Mouse (Mus musculus) hindbrain, embryonic 10.5 days (tissue): ENCODE measurements at regions not wholly inside any gene's neighbourhood (a gene's known extent, or its start where the extent isn't known, plus 50 kb on each side); places are given as distances from the start of the nearest gene placed in this dataset.
"Not testable (repeated sequence)": the region's sequence is repeated elsewhere in the genome, so short reads cannot be mapped to it uniquely, and the experiment has no call there.

Experiments used
- DNase-seq: peaks from one replicate; pipeline ENCODE4 v3.0.0-alpha.2; 2017; ENCODE audit warnings: low spot score
- H3K27ac ChIP-seq: fragments of 300-500 bp; sonication (generic); 2 replicates; pipeline ENCODE4 v1.5.1; 2016; ENCODE audit warnings: mild to moderate bottlenecking, moderate library complexity
- H3K27me3 ChIP-seq: fragments of 300-500 bp; sonication (generic); 2 replicates; pipeline ENCODE4 v1.6.1; 2016; ENCODE audit warnings: mild to moderate bottlenecking; ENCODE audit not compliant: poor library complexity, insufficient read depth, severe bottlenecking
- H3K36me3 ChIP-seq: fragments of 300-500 bp; sonication (generic); 2 replicates; pipeline ENCODE4 v1.6.1; 2016; ENCODE audit warnings: mild to moderate bottlenecking, moderate library complexity
- H3K4me1 ChIP-seq: fragments of 300-500 bp; sonication (generic); replicated peaks from 2 replicates; pipeline ENCODE4 v1.6.1; 2016; ENCODE audit warnings: mild to moderate bottlenecking
- H3K4me3 ChIP-seq: fragments of 300-500 bp; sonication (generic); 2 replicates; pipeline ENCODE4 v1.5.1; 2016; ENCODE audit warnings: mild to moderate bottlenecking, moderate library complexity
- H3K9me3 ChIP-seq: fragments of 300-500 bp; sonication (generic); 2 replicates; pipeline ENCODE4 v1.6.1; 2016; ENCODE audit warnings: mild to moderate bottlenecking, moderate library complexity
- WGBS: fragments of 180-500 bp; shearing (Covaris S2); methylation state at CpG from one replicate; pipeline ENCODE4 v1.1.7; 2016; 5-methylcytosine and 5-hydroxymethylcytosine counted together

DNA sequence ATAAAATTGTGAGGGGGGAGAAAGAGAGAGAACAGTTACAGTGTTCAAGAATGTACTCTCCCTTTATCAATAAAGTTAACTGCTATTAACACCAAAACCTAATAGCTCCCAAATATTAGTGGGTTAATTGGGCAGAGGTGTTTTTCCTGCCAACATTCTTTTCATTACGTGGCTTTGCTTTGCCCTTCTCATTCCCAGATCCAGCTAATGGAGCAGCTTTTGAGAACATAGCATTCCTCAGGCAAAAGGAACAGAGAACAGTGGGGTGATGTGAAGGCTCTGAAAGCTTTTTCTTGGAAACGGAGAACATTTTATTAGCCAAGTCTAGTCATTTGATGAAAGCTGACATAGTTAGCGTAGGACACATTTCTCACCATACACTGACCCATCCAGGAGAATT lies 271.2 kb upstream of the Flrt2 start:
- Histone ChIP-seq H3K27ac (no peak overlapping the region), H3K36me3 (no peaks in the 10 kb centered on the region), H3K27me3 (no peaks in the 10 kb centered on the region), H3K4me1 (no peaks in the 10 kb centered on the region), H3K9me3 (no peaks in the 10 kb centered on the region), H3K4me3 (no peak overlapping the region)
- WGBS: 88% methylated on average over 3 of the region's 3 CpGs
- DNase-seq: no peak

DNA sequence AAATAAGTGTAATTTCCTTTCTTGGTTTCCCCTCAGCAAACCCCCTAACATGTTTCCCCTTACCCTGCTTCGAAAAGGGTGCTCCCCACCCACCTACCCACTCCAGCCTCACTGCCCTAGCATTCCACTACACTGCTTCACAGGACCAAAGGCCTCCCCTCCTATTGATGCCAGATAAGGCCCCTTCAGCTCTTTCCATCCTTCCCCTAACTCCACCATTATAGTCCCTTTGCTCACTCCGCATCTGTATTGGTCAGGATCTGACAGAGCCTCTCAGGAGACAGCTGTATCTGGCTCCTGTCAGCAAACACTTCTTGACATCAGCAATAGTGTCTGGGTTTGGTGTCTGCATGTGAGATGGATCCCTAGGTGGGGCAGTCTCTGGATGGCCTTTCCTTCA lies 267.3 kb upstream of the Flrt2 start:
- WGBS: 80% methylated on average over 2 of the region's 2 CpGs
- H3K9me3 ChIP-seq: no peaks in the 10 kb centered on the region
- no peak overlapping the region for H3K27ac ChIP-seq
- H3K4me3 ChIP-seq: no peak overlapping the region
- H3K4me1 ChIP-seq: no peaks in the 10 kb centered on the region
- no peaks in the 10 kb centered on the region for H3K27me3 ChIP-seq
- no peak for DNase-seq
- H3K36me3 ChIP-seq: no peaks in the 10 kb centered on the region

DNA sequence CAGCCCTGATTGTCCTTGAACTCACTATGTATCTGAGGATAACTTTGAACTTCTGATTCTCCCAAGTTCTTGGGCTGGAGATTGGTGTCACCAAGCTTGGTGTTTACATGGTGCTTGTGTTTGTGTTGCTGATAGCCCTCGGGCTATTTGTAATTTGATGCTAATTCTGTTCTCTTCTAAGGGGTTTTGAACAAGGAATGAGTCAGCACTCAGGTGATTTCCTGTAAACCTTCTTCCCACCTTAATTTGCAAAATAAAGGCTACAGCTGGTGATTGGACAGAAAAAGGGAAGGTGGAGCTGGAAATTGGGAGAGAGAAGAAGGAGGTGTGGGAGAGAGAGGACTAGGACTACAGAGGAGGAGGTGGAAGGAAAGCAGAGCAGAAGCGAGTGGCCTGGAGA lies 254.8 kb upstream of the Flrt2 start:
- Histone ChIP-seq H3K9me3 (no peaks in the 10 kb centered on the region), H3K27ac (no peak overlapping the region), H3K4me1 (no peaks in the 10 kb centered on the region), H3K36me3 (no peaks in the 10 kb centered on the region), H3K4me3 (no peak overlapping the region), H3K27me3 (no peaks in the 10 kb centered on the region)
- whole genome bisulfite sequencing: 62% methylated on average over 2 of the region's 2 CpGs
- no peak for DNase-seq

DNA sequence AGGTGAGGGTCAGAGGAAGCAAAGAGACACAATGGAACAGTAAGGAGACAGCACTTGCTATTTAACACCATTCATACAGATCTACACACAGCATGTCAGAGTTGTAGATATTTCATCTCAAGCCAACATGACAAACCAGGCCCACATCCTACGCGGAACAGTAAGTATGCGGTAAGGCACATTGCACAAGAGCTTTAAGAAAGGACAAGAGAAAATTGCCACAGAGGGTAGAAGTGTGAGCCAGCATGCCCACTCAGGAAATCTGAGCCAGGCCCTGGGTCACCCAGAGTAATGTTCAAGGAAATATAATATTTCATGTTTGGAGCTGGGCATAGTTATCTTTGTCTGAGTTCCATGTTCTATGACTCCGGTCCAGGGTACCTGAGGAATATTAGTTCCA lies 234.5 kb upstream of the Flrt2 start:
- Histone ChIP-seq H3K4me1 (no peaks in the 10 kb centered on the region), H3K27ac (no peak overlapping the region), H3K36me3 (no peaks in the 10 kb centered on the region), H3K4me3 (no peak overlapping the region), H3K9me3 (no peaks in the 10 kb centered on the region), H3K27me3 (no peaks in the 10 kb centered on the region)
- no peak for DNase-seq
- 94% methylated on average over 4 of the region's 4 CpGs for WGBS

DNA sequence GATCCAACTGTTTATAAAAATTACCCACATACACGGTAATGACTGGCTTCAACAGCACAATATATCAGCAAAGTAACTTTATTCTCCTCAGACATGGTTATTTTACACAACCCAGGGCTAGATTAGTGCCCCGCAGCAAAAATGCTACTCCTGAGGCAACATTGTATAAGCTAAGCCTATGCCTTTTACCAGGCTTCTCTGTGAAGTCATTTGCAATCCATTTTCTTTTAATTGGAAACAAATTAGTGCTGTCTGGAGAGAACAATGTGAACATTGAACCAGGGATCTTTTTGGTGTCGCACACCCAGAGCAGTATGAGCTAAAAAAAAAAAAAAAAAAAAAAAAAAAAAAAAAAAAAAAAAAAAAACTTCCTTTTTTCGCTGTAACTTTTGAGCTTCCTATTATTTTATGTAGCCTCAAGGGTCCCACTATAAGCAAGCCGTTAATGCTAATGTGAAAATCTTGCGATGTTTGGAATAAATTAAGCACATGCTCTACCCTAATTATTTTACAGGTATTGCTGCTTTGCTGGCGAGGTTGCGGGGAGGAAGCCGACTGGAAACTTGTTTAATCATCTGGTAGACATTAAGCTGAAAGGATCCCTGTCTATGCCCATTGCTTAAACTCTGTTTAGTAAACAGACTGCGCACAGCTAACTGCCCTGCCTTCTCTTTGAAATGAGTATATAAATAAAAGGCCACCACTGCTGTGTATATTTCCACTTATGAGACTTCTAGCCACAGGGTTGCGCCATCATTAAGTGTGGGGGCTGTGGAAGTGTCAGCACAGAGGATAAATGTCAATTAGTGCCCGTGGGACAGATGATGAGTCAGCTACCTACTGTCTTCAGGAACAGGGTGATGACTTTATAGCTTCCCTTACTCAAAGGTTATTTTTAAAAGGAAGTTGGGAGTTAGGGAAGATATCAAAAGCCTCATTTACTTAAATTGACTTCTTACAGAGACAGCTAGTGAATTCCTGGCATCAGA lies 225.2 kb upstream of the Flrt2 start:
- WGBS: 65% methylated on average over 12 of the region's 12 CpGs
- no peaks in the 10 kb centered on the region for H3K36me3 ChIP-seq
- H3K27ac ChIP-seq: no peak overlapping the region
- DNase-seq: no peak
- H3K4me1 ChIP-seq: 0 out of 2 replicates have a peak, but pooled peaks cover 2% of the 10 kb centered on the region
- no peaks in the 10 kb centered on the region for H3K9me3 ChIP-seq
- H3K4me3 ChIP-seq: no peak overlapping the region
- no peaks in the 10 kb centered on the region for H3K27me3 ChIP-seq

DNA sequence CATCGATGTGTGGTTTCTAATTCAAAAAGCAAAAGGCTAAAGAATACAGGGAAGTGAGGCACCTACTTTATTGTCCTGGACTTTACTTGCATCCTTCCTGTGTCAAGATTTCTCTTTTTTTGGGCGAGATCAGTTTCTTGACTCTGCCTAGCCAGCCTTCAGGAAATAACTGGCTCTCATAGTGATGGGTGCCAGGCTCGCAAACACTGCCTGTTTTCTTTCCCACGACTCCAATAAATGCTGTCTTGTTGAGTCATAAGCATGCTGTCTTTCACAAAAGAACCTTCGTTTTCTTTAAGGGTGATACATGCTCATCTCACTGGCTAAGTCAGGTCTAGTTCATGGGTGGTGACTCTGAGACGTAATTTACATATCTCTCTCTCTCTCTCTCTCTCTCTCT lies 222.1 kb upstream of the Flrt2 start:
- 84% methylated on average over 6 of the region's 6 CpGs for WGBS
- no peak for DNase-seq
- Histone ChIP-seq H3K36me3 (no peaks in the 10 kb centered on the region), H3K4me3 (no peak overlapping the region), H3K27ac (no peak overlapping the region), H3K27me3 (no peaks in the 10 kb centered on the region), H3K9me3 (no peaks in the 10 kb centered on the region), H3K4me1 (0 out of 2 replicates have a peak, but pooled peaks cover 2% of the 10 kb centered on the region)

DNA sequence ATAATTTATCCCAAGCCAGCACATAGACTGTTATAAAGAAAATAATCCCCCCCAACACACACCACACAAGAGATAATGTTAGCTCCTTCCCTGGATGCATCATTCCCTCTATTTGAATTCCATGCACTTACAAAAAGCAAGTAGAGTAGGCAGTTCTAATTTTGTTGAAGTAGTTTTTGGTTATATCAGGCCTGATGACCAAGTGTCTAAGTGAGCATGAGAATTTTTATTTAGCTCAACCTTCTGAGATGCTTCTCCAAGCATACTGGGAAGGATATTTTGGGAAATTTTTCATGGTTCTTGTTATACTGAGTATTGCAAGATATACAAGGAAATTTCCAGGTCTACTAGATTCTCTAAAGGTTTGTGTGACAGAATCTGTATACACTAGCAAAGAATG lies 205.5 kb upstream of the Flrt2 start:
- Histone ChIP-seq H3K36me3 (no peaks in the 10 kb centered on the region), H3K9me3 (no peaks in the 10 kb centered on the region), H3K27ac (no peak overlapping the region), H3K4me3 (no peak overlapping the region), H3K27me3 (no peaks in the 10 kb centered on the region), H3K4me1 (no peaks in the 10 kb centered on the region)
- DNase-seq: no peak

DNA sequence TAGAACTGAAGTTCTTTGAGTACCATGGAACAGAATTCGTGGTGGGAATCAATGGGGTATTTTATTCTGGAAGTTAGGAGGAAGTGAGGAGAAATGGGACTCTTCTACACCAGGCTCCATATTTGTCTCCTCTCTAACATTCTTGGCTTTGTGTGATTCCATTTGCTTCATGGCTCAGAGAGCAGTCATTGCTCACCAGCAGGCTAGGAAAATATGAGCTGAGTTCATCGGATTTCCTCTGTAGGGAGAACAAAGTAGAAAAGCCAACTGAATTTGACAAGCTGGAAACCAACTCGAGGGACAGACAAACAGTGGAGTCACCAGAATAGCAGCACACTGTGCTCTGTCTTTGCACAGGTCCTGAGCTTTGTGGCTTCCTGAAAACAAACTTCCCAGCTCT lies 203.7 kb upstream of the Flrt2 start:
- H3K4me1 ChIP-seq: no peaks in the 10 kb centered on the region
- H3K4me3 ChIP-seq: no peak overlapping the region
- 68% methylated on average over 3 of the region's 3 CpGs for WGBS
- no peaks in the 10 kb centered on the region for H3K36me3 ChIP-seq
- DNase-seq: no peak
- no peaks in the 10 kb centered on the region for H3K9me3 ChIP-seq
- H3K27me3 ChIP-seq: no peaks in the 10 kb centered on the region
- H3K27ac ChIP-seq: no peak overlapping the region

DNA sequence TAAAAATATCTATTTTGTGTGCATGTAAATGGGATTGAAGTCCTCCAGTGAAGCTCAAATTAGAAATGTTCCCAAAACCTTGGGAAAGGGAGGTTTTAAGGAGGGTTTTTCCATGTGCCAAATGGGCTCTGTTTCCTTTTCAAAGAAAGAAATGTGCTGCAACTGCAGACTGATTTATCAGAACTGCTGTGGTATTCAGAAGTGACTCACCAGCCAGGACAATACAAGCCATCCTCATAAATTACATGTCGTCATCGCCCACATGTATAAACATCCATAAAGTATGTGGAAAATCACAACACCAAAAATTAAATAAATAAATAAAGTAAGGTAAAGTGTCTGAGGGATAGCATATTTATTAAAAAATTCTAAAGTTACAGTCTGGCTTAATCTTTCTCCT lies 202.7 kb upstream of the Flrt2 start:
- Histone ChIP-seq H3K36me3 (no peaks in the 10 kb centered on the region), H3K4me1 (no peaks in the 10 kb centered on the region), H3K4me3 (no peak overlapping the region), H3K27me3 (no peaks in the 10 kb centered on the region), H3K27ac (no peak overlapping the region), H3K9me3 (no peaks in the 10 kb centered on the region)
- no peak for DNase-seq
- WGBS: 97% methylated on average over 2 of the region's 2 CpGs

DNA sequence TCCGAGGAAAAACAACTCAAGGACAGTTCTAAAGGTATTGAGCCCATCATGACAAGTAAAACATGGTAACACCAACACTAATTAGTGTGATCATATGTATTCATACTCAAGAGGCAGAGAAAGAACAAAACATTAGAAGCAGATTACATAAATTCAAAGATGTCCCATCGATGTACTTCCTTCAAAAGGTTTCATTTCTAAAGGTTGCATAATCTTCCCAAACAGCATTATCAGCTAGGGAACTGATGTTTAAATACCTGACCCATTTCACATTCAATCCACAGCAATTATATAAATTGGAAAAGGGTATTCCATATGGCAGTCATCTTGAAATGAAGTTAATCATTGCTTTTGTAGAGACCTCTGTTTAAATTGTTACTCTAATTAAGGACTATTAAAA lies 202.2 kb upstream of the Flrt2 start:
- no peak for DNase-seq
- Histone ChIP-seq H3K36me3 (no peaks in the 10 kb centered on the region), H3K27ac (no peak overlapping the region), H3K4me3 (no peak overlapping the region), H3K4me1 (no peaks in the 10 kb centered on the region), H3K9me3 (no peaks in the 10 kb centered on the region), H3K27me3 (no peaks in the 10 kb centered on the region)
- 92% methylated on average over 2 of the region's 2 CpGs for WGBS

DNA sequence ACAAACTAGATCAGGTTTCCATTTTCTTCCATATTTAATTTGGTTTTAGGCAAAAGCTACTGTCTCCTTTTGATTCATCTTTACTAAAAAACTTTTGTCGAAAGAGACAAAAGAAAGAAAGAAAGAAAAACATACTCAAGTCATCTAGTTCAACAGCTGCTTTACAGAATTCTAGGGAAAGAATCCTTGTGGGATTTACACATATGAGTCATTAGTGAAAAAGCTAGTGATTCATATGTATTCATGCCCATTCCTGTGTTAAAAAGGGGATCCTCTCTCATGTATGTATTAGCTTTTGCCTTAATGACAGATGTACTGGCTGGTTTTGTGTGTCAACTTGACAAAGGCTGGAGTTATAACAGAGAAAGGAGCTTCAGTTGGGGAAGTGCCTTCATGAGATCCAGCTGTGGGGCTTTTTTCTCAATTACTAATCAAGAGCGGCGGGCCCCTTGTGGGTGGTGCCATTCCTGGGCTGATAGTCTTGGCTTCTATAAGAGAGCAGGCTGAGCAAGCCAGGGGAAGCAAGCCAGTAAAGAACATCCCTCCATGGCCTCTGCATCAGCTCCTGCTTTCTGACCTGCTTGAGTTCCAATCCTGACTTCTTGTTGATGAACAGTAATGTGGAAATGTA lies 200.1 kb upstream of the Flrt2 start:
- not testable (repeated sequence) for H3K27me3 ChIP-seq

DNA sequence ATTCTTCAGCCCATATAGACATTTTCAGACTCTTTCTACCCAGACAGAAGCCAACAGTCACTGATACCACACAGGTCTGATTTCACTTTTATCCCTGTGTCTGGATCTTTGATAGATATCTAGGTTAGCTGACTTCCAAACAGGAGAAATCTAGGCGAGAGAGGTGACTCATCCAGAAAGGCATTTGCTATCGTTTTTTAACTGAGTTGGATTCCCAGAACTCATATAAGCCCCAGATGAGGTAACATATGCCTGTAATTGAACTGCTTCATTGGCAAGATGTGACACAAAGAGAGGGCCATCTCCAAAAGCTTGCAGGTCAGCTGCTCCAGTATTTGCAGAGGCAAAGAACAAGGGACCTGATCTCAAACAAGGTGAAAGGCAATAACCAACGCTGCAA lies 190.6 kb upstream of the Flrt2 start:
- Histone ChIP-seq H3K27me3 (no peaks in the 10 kb centered on the region), H3K4me1 (no peaks in the 10 kb centered on the region), H3K36me3 (no peaks in the 10 kb centered on the region), H3K27ac (no peak overlapping the region), H3K4me3 (no peak overlapping the region), H3K9me3 (no peaks in the 10 kb centered on the region)
- WGBS: 82% methylated on average over 3 of the region's 3 CpGs
- DNase-seq: no peak

More for the DNA sequence above, 200.1 kb upstream of the Flrt2 start:
- H3K36me3 ChIP-seq, H3K4me3 ChIP-seq, DNase-seq, H3K4me1 ChIP-seq, H3K27ac ChIP-seq, H3K9me3 ChIP-seq: not testable (repeated sequence)
- 52% methylated on average over 3 of the region's 3 CpGs for WGBS

DNA sequence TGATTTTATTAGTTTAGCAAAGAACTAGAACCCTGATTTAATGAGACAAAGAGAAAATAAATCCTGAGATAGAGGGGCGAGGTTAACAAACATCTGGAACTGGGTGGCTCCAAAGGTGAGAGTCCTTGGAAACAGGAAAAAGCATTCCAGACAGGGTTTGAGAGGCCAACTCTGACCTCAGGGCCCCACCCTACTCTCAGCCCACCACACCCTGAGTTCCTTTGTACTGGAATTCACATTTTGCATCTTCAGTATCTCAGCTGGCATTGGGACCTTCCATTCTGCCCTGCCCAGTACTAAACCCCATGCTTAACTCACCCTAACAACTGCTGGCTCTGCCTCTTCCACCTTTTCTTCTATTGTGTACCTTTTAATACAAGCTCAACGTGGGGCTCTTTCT lies 172.0 kb upstream of the Flrt2 start:
- no peak overlapping the region for H3K4me3 ChIP-seq
- H3K27me3 ChIP-seq: no peaks in the 10 kb centered on the region
- WGBS: 85% methylated on average over 2 of the region's 2 CpGs
- no peaks in the 10 kb centered on the region for H3K9me3 ChIP-seq
- no peaks in the 10 kb centered on the region for H3K36me3 ChIP-seq
- no peak overlapping the region for H3K27ac ChIP-seq
- no peak for DNase-seq
- no peaks in the 10 kb centered on the region for H3K4me1 ChIP-seq
